Mouse (Mus musculus) left cerebral cortex, postnatal 25 days (tissue): ENCODE results near the gene E2f3. TPM values are rescaled to one million over a fixed set of nuclear protein-coding genes. Genes with fewer than 3 reads are reported as not detected.

Source experiments
- DNase-seq, 2 experiments: peaks; one replicate each; pipeline ENCODE4 v3.0.0; 2022; ENCODE audit warnings: low spot score in 2 of 2, mixed read lengths in 1 of 2
- intact Hi-C: fragments of 180-260 bp; cut with DNase I; formaldehyde crosslinking; loops from one replicate; pipeline ENCODE4 v1.15.1; 2025
- total RNA-seq, 2 experiments: library from RNA; stranded (reverse); gene quantifications; 2 replicates each; pipeline ENCODE4 v1.2.3; 2021

Gene E2f3
- total RNA-seq, 2 experiments from 2014 or later: 17.8 to 18.9 TPM

- intact Hi-C loops: loop anchor here (2.0 to 10.0 kb wide), 5 partner anchors 29 to 1031 kb away; partner anchors contain the start of genes Cdkal1 and Sox4
- peak; percentile 29 to 42 for DNase-seq
Measured at GRCm38 (mm10) chr13:29983523-29984191, 2.2 kb downstream of the E2f3 start.

DNA sequence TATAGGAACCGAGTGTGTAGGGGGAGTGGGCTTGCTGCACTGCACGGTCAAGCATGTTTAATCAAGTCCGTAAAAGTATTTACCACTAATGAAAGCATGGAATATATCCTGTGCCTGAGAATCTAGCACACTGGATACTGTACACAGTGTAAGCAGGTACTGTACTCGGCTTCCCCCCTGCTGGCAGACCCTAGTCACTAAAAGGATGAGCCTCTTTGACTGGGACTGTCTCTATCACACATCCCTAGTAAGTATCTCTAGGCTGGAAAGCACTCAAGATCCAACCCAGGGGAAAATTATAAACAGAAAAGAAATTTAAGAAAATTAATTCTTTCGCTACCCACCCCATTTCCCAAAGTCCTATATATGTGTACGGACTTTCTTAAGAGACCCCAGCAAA is 2.8 kb downstream of the E2f3 start:
- peak; percentile 26 to 48 for DNase-seq
- intact Hi-C loops: loop anchor here (5.0 to 10.0 kb wide), 3 partner anchors 126 to 1031 kb away; partner anchors contain the start of genes Cdkal1 and Sox4

GRCm38 (mm10) chr13:29982400-29982799 is 3.5 kb downstream of the E2f3 start:
- DNase-seq: no peak
- intact Hi-C loops: loop anchor here (5.0 to 10.0 kb wide), 3 partner anchors 125 to 1030 kb away; partner anchors contain the start of genes Cdkal1 and Sox4

DNA sequence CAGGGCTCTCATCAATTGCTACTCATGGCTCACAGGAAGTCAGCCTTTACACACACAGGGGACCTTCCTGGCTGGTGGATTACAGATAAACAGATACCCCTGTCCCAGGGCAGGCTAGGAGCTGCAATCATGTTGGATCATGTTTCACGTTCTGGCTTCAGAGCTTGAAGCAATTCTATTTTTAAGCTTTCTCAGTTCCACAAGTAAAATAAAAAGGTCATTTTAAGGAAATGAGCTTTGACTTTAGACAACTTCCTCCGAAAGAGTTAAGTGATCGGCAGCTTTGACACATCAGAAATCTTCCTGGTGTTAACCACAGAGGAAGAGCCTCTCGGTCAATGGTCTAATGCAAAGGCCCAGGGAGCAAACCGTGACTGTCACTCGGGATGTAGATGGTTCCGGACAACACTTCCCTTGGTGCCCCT is 6.7 kb downstream of the E2f3 start:
- intact Hi-C loops: no loop called here
- no peak for DNase-seq

DNA sequence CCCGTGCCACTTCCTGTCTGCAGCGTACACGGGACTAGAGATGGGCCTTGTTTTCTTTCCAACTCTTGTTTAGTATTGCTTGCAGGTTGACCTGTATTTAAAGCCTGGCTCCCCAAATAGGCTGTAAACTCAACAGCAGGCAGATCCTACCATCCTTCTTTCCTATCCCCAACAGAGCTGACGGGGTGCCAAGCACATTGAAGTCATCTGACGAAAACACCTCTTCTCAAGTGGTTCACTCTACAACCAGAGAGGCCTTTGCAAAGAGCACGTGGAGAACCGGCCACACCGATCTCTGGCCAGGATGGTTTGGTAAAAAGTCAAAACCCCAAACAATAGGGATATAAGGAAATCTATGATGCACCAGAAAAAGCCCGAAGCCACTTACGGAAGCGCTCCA is 8.5 kb downstream of the E2f3 start:
- DNase-seq: no peak
- intact Hi-C loops: no loop called here

- intact Hi-C loops: no loop called here
- DNase-seq: no peak
Measured at GRCm38 (mm10) chr13:29974066-29974465, 11.8 kb downstream of the E2f3 start.

DNA sequence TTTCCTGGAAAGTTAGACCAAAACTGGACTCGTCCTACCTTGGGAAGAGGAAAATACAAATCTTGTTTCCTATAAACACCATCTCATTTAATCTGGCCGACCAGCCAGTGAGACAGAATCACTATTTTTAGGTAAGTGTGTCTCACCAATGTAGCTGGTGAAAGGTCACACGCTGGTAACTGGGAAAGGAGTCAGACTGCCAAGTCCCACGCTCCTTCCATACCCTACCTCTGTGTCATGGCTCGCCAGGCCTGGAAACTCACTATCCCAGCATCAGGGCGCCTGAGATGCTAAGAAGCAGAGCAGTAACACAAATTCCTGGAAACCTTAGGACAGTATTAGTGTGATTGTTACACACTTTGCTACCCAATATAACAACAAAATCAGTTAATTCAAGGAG is 12.3 kb downstream of the E2f3 start:
- no peak for DNase-seq
- intact Hi-C loops: no loop called here

- intact Hi-C loops: no loop called here
- no peak for DNase-seq
Measured at GRCm38 (mm10) chr13:29970333-29970732, 15.5 kb downstream of the E2f3 start.

- intact Hi-C loops: no loop called here
- no peak for DNase-seq
Measured at GRCm38 (mm10) chr13:29968636-29969035, 17.2 kb downstream of the E2f3 start.

- DNase-seq: no peak
- intact Hi-C loops: no loop called here
Measured at GRCm38 (mm10) chr13:29967367-29967766, 18.5 kb downstream of the E2f3 start.

DNA sequence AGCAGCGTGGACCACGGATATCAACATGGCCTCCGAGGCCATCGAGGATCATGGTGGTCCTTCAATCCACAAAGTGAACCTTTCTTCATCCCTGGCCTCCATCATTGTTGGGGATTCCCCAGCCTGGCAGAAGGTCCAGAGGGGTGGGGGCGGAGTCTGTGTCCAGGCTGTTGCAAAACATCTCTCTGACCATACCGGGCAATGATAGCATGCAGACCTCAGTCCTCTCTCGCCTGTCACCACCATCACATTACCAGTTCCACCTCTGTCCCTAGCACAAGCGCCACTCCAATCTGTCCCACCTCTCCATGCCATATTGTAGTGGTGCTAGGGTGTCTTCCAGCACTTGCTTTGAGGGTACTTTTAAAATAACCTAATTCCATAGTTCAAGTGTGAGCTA is 18.9 kb downstream of the E2f3 start:
- no peak for DNase-seq
- intact Hi-C loops: no loop called here

DNA sequence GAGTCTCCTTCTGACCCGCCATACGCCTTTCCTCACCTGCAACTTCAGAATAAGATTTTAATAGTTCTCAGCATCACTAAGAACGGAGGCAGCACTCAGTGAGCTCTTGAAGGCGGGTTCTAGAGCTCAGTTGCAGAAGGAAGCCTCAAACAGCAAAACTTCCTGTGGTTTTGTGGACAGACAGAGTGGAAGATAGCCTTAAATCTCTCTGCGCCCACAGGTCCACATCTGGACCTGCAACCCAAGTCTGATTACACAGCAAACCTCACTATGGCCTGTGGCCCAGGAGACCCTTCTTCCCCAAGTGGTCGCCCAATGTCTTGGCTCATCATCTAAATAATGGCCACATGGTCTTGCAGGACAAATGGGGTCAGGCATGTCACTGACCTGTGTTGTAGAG is 21.8 kb downstream of the E2f3 start:
- DNase-seq: no peak
- intact Hi-C loops: no loop called here

DNA sequence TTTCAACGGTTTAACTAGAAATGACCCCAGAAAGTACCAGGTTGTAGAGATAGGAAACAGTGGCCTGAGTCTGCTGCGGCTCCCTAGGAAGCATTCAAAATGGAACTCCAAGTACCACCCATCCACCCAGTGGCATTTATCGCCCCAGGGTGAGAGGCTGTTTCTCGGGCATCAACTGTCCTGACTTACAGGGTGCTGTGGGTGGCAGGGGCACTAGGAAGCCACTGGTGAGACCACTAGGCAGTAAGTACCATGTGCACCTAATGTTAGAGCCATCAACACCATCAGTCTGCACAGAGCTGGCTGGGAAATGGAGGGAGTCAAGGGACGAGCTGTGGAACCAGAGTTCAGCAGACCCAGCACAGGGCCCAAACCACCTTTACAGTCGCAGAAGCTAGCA is 25.4 kb downstream of the E2f3 start:
- DNase-seq: no peak
- intact Hi-C loops: no loop called here

DNA sequence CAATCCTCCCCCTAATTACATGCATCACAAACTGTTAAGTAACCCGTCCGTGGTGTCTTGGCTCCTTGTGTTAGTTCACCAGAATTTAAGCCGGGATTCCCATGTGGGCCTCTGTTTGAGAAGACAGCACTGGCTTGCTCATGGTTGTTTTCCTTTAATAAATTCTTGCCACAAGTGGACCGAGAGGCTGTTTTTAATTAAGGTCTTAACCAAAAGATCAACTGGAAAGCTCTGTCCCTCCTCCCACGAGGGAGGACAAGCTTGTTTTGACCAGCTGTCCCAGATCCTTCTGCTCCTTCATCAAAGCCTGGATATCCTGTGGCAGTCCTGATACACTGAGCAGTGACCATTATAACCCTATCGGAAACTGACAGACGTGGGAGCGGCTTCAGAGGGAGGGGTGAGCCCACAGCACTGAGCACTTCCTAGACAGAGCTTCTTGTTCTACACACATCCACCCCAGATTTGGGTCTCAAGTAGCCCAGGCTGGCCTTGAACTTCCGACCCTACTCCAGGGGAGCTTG is 28.1 kb downstream of the E2f3 start:
- intact Hi-C loops: no loop called here
- DNase-seq: no peak

- DNase-seq: no peak
- intact Hi-C loops: no loop called here
Measured at GRCm38 (mm10) chr13:29956821-29957421, 28.9 kb downstream of the E2f3 start.

DNA sequence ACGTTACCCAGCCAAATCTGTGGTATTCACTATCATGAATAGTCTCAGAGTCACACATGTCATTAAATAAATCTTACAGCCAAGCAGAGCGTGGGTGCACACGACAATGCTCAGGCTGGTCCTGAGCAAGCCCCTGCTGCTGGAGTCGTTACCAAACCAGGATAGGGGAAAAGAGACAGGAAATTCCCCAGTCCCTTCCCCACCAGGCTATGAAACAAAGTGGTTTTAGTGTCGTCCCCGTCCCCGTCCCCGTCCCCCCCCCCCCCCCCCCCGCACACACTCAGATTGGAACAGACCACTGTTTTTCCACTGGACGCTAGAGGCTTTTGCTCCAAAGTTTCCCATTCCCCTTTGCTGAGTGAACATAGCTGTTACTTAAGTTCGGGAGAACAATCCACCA is 30.6 kb downstream of the E2f3 start:
- no peak for DNase-seq
- intact Hi-C loops: no loop called here

DNA sequence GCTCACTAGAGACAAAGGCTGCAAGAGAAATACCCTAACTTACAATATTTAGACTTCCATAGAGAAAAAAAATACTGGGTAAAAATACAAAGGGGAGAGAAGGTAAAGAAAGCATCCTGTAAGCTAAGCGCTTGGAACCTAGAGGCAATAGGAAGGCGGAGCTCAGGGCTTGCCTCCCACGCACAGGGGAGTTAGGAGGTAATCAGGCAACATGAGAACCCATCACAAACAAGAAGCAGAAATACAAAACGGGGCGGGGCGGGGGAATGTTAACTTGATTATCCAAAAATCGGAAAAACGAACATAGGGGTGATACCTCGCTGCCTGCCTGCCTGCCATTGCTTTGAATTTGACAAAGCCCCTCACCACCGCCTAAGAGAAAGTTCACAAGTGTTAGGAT is 31.1 kb downstream of the E2f3 start:
- no peak for DNase-seq

GRCm38 (mm10) chr13:29953417-29954045 is 32.3 kb downstream of the E2f3 start:
- intact Hi-C loops: no loop called here
- DNase-seq: no peak

More for the DNA sequence above, 31.1 kb downstream of the E2f3 start:
- intact Hi-C loops: no loop called here

DNA sequence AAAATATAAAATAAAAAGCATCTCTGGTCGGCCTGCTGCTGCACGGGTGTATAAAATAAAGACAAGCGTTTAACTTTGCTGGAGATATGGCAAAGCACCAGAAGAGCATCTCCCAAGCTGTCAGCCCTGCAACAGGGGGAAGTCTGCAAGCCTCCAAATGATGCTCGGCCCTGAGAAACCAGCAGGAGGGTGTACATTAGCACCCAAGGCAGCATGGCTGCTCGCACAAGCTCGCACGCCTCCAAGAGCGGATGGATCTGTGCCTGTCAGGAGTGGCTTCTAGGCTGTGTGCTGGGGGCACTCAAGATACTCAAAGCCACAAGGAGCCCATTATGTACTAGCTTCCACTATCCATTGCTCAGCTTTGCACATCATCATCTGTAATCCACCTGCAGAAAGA is 39.8 kb downstream of the E2f3 start:
- intact Hi-C loops: no loop called here
- DNase-seq: peak; percentile 11 to 39

DNA sequence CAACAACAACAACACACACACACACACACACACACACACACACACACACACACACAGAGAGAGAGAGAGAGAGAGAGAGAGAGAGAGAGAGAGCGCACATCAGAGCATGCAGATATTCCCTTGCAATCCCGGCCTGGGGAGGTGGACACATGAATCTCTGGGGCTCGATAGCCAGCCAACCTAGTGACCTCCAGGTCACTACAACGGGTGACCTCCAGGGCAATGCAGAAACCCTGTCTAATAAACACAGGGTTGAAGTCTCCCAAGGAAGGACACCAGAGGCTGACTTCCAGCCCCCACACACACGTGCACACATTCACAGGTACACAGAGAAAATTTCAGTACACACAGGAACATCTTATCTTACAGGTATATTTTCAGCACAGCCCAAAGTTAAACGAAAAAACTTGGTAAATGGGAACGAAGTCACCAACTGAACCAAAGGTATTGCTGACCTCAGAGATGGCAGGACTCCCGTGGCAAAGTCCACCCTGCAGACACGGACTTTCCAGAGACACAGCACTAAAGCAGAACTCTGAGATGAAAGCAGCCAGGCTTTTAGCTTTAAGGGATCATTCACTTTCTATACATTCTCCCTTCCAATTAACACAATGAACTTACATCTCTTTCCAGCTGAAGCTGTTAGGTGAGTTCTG is 40.8 kb downstream of the E2f3 start:
- intact Hi-C loops: no loop called here
- no peak for DNase-seq
